ENCODE assay signal across 10 mouse cellular contexts in genomic region chr5:104003256-104003931, GRCm38 (mm10). TPM values are rescaled to one million over a fixed set of nuclear protein-coding genes. Genes with fewer than 3 reads are reported as not detected.
DNase-seq lines count a peak whose midpoint lies in the region; ATAC-seq lines count a peak whose summit lies in the region.
"Had no signal": no experiment of that assay in that cellular context is flagged by ENCODE, and none has a peak within 500 bp of the region (broad histone marks: within the 10 kb centered on the region; RNA-seq: fewer than 3 reads in every experiment).

No protein-coding gene starts in this region.

- no peaks in the 10 kb centered on the region for H3K36me3 ChIP-seq in neural tube, embryonic 11.5 days (ENCODE audit: control insufficient read depth, insufficient read depth, low read length)
- no peaks in the 10 kb centered on the region for H3K36me3 ChIP-seq in hindbrain, embryonic 11.5 days (ENCODE audit: control insufficient read depth, insufficient read depth, low read length)
- H3K36me3 ChIP-seq in lung, embryonic 16.5 days (ENCODE audit: control insufficient read depth, insufficient read depth, low read length), result peaks cover 9% of the 10 kb centered on the region; the same call in 1 of the 2 replicates
- 0 out of 2 replicates have a peak, but pooled peaks cover 2% of the 10 kb centered on the region for H3K36me3 ChIP-seq in stomach, embryonic 16.5 days (ENCODE audit: control insufficient read depth, insufficient read depth, low read length)

- H3K9ac ChIP-seq in neural tube, embryonic 11.5 days (ENCODE audit: low read length), result no peak overlapping the region
- no peak overlapping the region for H3K9ac ChIP-seq in hindbrain, embryonic 11.5 days (ENCODE audit: low read depth, low read length)
- H3K9ac ChIP-seq in lung, embryonic 16.5 days (ENCODE audit: low read length), result no peak overlapping the region
- no peak overlapping the region for H3K9ac ChIP-seq in stomach, embryonic 16.5 days (ENCODE audit: low read length)

- peak overlapping the region; percentile 20 for H3K4me2 ChIP-seq in neural tube, embryonic 11.5 days (ENCODE audit: low read depth)
- H3K4me2 ChIP-seq in hindbrain, embryonic 11.5 days (replicated peaks; ENCODE audit: low read depth, low read length), result 0 out of 2 replicates have a peak overlapping the region, but pooled peaks have one; percentile 2
- peak overlapping the region; percentile 4 for H3K4me2 ChIP-seq in lung, embryonic 16.5 days (ENCODE audit: low read depth, low read length)
- H3K4me2 ChIP-seq in stomach, embryonic 16.5 days (ENCODE audit: low read depth, low read length), result 0 out of 2 replicates have a peak overlapping the region, but pooled peaks have one; percentile 0

- ATAC-seq in neural tube, embryonic 11.5 days (ENCODE audit: insufficient read depth, low FRiP score, low TSS enrichment), result no peak
- ATAC-seq in hindbrain, embryonic 11.5 days (ENCODE audit: low FRiP score), result no peak
- ATAC-seq in lung, embryonic 16.5 days (ENCODE audit: low read depth), result 0 out of 2 replicates have a peak, but pooled peaks have one; percentile 49
- 0 out of 2 replicates have a peak, but pooled peaks have one; percentile 9 for ATAC-seq in stomach, embryonic 16.5 days (ENCODE audit: insufficient read depth, low FRiP score)
- ATAC-seq in erythroid progenitor cell, adult 5-6 weeks (replicated peaks; ENCODE audit: low FRiP score, poor library complexity, severe bottlenecking), result no peak

- H3K27me3 ChIP-seq in neural tube, embryonic 11.5 days (ENCODE audit: control insufficient read depth, insufficient read depth, low read length), result no peaks in the 10 kb centered on the region
- H3K27me3 ChIP-seq in hindbrain, embryonic 11.5 days (ENCODE audit: control insufficient read depth, insufficient read depth, low read length), result no peaks in the 10 kb centered on the region
- H3K27me3 ChIP-seq in lung, embryonic 16.5 days (ENCODE audit: control insufficient read depth, insufficient read depth, low read depth, low read length), result no peaks in the 10 kb centered on the region
- no peaks in the 10 kb centered on the region for H3K27me3 ChIP-seq in stomach, embryonic 16.5 days (ENCODE audit: control insufficient read depth, insufficient read depth, low read length)

- H3K9me3 ChIP-seq in neural tube, embryonic 11.5 days (ENCODE audit: control insufficient read depth, low read length), result no peaks in the 10 kb centered on the region
- no peaks in the 10 kb centered on the region for H3K9me3 ChIP-seq in hindbrain, embryonic 11.5 days (ENCODE audit: control insufficient read depth, low read length)
- H3K9me3 ChIP-seq in lung, embryonic 16.5 days (ENCODE audit: control insufficient read depth, low read length), result no peaks in the 10 kb centered on the region
- no peaks in the 10 kb centered on the region for H3K9me3 ChIP-seq in stomach, embryonic 16.5 days (replicated peaks; ENCODE audit: control insufficient read depth, low read length)

- no peaks in the 10 kb centered on the region for H3K4me1 ChIP-seq in neural tube, embryonic 11.5 days (ENCODE audit: control insufficient read depth, insufficient read depth, low read length)
- H3K4me1 ChIP-seq in hindbrain, embryonic 11.5 days (replicated peaks; ENCODE audit: control insufficient read depth, insufficient read depth, low read length), result no peaks in the 10 kb centered on the region
- peaks cover 5% of the 10 kb centered on the region; the same call in 1 of the 2 replicates for H3K4me1 ChIP-seq in lung, embryonic 16.5 days (replicated peaks; ENCODE audit: control insufficient read depth, insufficient read depth, low read length)
- H3K4me1 ChIP-seq in stomach, embryonic 16.5 days (ENCODE audit: control insufficient read depth, insufficient read depth, low read length), result peaks cover 2% of the 10 kb centered on the region; the same call in 1 of the 2 replicates

- DNase-seq in neural tube, embryonic 11.5 days (ENCODE audit: low spot score), result no peak
- DNase-seq in neural tube, embryonic 10.5 days (ENCODE audit: extremely low spot score, low spot score), result no peak
- no peak for DNase-seq in hindbrain, embryonic 11.5 days (ENCODE audit: low spot score)
- no peak for DNase-seq in frontal cortex, postnatal 36 days (ENCODE audit: low spot score in 2 of 2)
- no peak for DNase-seq in right cerebral cortex, adult 2 months (ENCODE audit: low spot score in 2 of 2)

- no peak overlapping the region for H3K27ac ChIP-seq in neural tube, embryonic 11.5 days (ENCODE audit: low read depth, low read length)
- no peak overlapping the region for H3K27ac ChIP-seq in hindbrain, embryonic 11.5 days (ENCODE audit: low read depth, low read length)
- 0 out of 2 replicates have a peak overlapping the region, but pooled peaks have one; percentile 3 for H3K27ac ChIP-seq in lung, embryonic 16.5 days (ENCODE audit: low read length)
- peak overlapping the region; percentile 28; the same call in 1 of the 2 replicates for H3K27ac ChIP-seq in stomach, embryonic 16.5 days (ENCODE audit: low read length)

- 53% methylated on average over 15 of the region's 15 CpGs for WGBS in neural tube, embryonic 11.5 days
- 48% methylated on average over 15 of the region's 15 CpGs for WGBS in hindbrain, embryonic 11.5 days
- WGBS in lung, embryonic 16.5 days, result 37% methylated on average over 15 of the region's 15 CpGs
- WGBS in stomach, embryonic 16.5 days, result 44% methylated on average over 15 of the region's 15 CpGs

- no peak overlapping the region for H3K4me3 ChIP-seq in neural tube, embryonic 11.5 days (ENCODE audit: low read depth, low read length)
- no peak overlapping the region for H3K4me3 ChIP-seq in hindbrain, embryonic 11.5 days (ENCODE audit: low read depth, low read length)
- H3K4me3 ChIP-seq in lung, embryonic 16.5 days (ENCODE audit: low read length), result no peak overlapping the region
- no peak overlapping the region for H3K4me3 ChIP-seq in stomach, embryonic 16.5 days (replicated peaks; ENCODE audit: low read length)

RNA-seq across cellular contexts. Expression of gene Hsd17b11, which starts 18.3 kb away (rescaled TPM):
- polyA plus RNA-seq in neural tube, embryonic 11.5 days (2014; fragmentation: Nextera tagmentation; extraction: Ambion mirVana), result 0.99 and 1.5 TPM in 2 replicates
- 1.3 and 1.5 TPM in 2 replicates for polyA plus RNA-seq in hindbrain, embryonic 11.5 days (2014; fragmentation: Nextera tagmentation; extraction: Ambion mirVana)
- 5.3 and 6.2 TPM in 2 replicates for polyA plus RNA-seq in lung, embryonic 16.5 days (2015; fragmentation: Nextera tagmentation; extraction: Ambion mirVana)
- polyA plus RNA-seq in stomach, embryonic 16.5 days (2015; fragmentation: Nextera tagmentation; extraction: Ambion mirVana), result 7.0 and 7.8 TPM in 2 replicates
- 10.8 and 18.0 TPM in 2 replicates for total RNA-seq in erythroid progenitor cell, adult 5-6 weeks (2015; ENCODE audit: low replicate concordance)
- 4.7 and 9.0 TPM in 2 replicates for total RNA-seq in erythroid progenitor cell, adult 5-6 weeks (2017; ENCODE audit: low replicate concordance)

RNA-seq across cellular contexts. Expression of gene Hsd17b13, which starts 26.2 kb away (rescaled TPM):
- not detected in 2 replicates for polyA plus RNA-seq in neural tube, embryonic 11.5 days (2014; fragmentation: Nextera tagmentation; extraction: Ambion mirVana)
- not detected in 2 replicates for polyA plus RNA-seq in hindbrain, embryonic 11.5 days (2014; fragmentation: Nextera tagmentation; extraction: Ambion mirVana)
- 0.19 and 0.91 TPM in 2 replicates for polyA plus RNA-seq in lung, embryonic 16.5 days (2015; fragmentation: Nextera tagmentation; extraction: Ambion mirVana)
- 4.7 and 6.1 TPM in 2 replicates for polyA plus RNA-seq in stomach, embryonic 16.5 days (2015; fragmentation: Nextera tagmentation; extraction: Ambion mirVana)
- total RNA-seq in erythroid progenitor cell, adult 5-6 weeks (2015; ENCODE audit: low replicate concordance), result not detected in 2 replicates
- total RNA-seq in erythroid progenitor cell, adult 5-6 weeks (2017; ENCODE audit: low replicate concordance), result not detected in 2 replicates
- total RNA-seq: layer of hippocampus, adult 18-20 months; MEL had no signal

RNA-seq across cellular contexts. Expression of gene Nudt9, which starts 42.7 kb away (rescaled TPM):
- 76.3 and 78.2 TPM in 2 replicates for polyA plus RNA-seq in neural tube, embryonic 11.5 days (2014; fragmentation: Nextera tagmentation; extraction: Ambion mirVana)
- 65.1 and 68.2 TPM in 2 replicates for polyA plus RNA-seq in hindbrain, embryonic 11.5 days (2014; fragmentation: Nextera tagmentation; extraction: Ambion mirVana)
- 58.6 and 60.8 TPM in 2 replicates for polyA plus RNA-seq in lung, embryonic 16.5 days (2015; fragmentation: Nextera tagmentation; extraction: Ambion mirVana)
- 55.9 and 61.7 TPM in 2 replicates for polyA plus RNA-seq in stomach, embryonic 16.5 days (2015; fragmentation: Nextera tagmentation; extraction: Ambion mirVana)
- 51.6 and 69.9 TPM in 2 replicates for total RNA-seq in erythroid progenitor cell, adult 5-6 weeks (2015; ENCODE audit: low replicate concordance)
- 59.2 and 61.9 TPM in 2 replicates for total RNA-seq in erythroid progenitor cell, adult 5-6 weeks (2017; ENCODE audit: low replicate concordance)

Comparison
In these comparisons a context has a peak if more than half of its experiments do, and no peak if none do; other contexts are left out.
1. ATAC-seq: peak in lung, embryonic 16.5 days (single experiment) and stomach, embryonic 16.5 days (single experiment); none in neural tube, embryonic 11.5 days (single experiment), hindbrain, embryonic 11.5 days (single experiment) and erythroid progenitor cell, adult 5-6 weeks (single experiment).
2. H3K27ac ChIP-seq: peak in lung, embryonic 16.5 days (single experiment) and stomach, embryonic 16.5 days (single experiment); none in neural tube, embryonic 11.5 days (single experiment) and hindbrain, embryonic 11.5 days (single experiment).
3. Peak in every context shown above with its lines, with median percentiles within 50 percentile points of each other: H3K4me2 ChIP-seq.